Mouse (Mus musculus): ENCODE measurements around the gene Pabpc4. TPM values are rescaled to one million over a fixed set of nuclear protein-coding genes. Genes with fewer than 3 reads are reported as not detected.
"Not testable (repeated sequence)": the region's sequence is repeated elsewhere in the genome, so short reads cannot be mapped to it uniquely, and the experiment has no call there.

The Pabpc4 gene
- polyA plus RNA-seq, 1 experiment, result 175 TPM

- H3K27me3 ChIP-seq (ENCODE audit: control insufficient read depth, insufficient read depth, insufficient read length), result no peaks in the 10 kb centered on the region
- no peak overlapping the region for H3K4me3 ChIP-seq (ENCODE audit: insufficient read depth, poor library complexity, severe bottlenecking)
- no peaks in the 10 kb centered on the region for H3K79me2 ChIP-seq (ENCODE audit: control insufficient read depth, insufficient read depth)
- no peaks in the 10 kb centered on the region for H3K36me3 ChIP-seq (ENCODE audit: control insufficient read depth, insufficient read depth)
- no peak overlapping the region for H3ac ChIP-seq (ENCODE audit: control insufficient read depth, insufficient read length, low read depth)
- TF ChIP-seq CEBPB (IDR thresholded peaks at IDR 0.05; ENCODE audit: low read depth), result no peak
- no peak for TF ChIP-seq MYOD1 (IDR thresholded peaks at IDR 0.05; ENCODE audit: control insufficient read depth, insufficient read length, low read depth)
- no peak for TF ChIP-seq MYOG (IDR thresholded peaks at IDR 0.05; ENCODE audit: control insufficient read depth, extremely low read depth, insufficient read length)
- no peak for TF ChIP-seq CTCF (IDR thresholded peaks at IDR 0.05; ENCODE audit: control insufficient read depth, insufficient read depth, insufficient read length)
- TF ChIP-seq USF1 (IDR thresholded peaks at IDR 0.05; ENCODE audit: low read depth), result no peak
- H3K79me3 ChIP-seq (ENCODE audit: low read depth), result no peaks in the 10 kb centered on the region
Observed at GRCm38 (mm10) chr4:123328946-123329345, 66.8 kb downstream of the Pabpc4 start.

- Histone ChIP-seq H3K79me2 (ENCODE audit: control insufficient read depth, insufficient read depth) (no peaks in the 10 kb centered on the region), H3K79me3 (ENCODE audit: low read depth) (no peaks in the 10 kb centered on the region), H3ac (ENCODE audit: control insufficient read depth, insufficient read length, low read depth) (no peak overlapping the region), H3K27me3 (ENCODE audit: control insufficient read depth, insufficient read depth, insufficient read length) (no peaks in the 10 kb centered on the region), H3K4me3 (ENCODE audit: insufficient read depth, poor library complexity, severe bottlenecking) (no peak overlapping the region), H3K36me3 (ENCODE audit: control insufficient read depth, insufficient read depth) (no peaks in the 10 kb centered on the region)
- no peak for TF ChIP-seq USF1 (IDR thresholded peaks at IDR 0.05; ENCODE audit: low read depth)
- TF ChIP-seq MAX (IDR thresholded peaks at IDR 0.05), result no peak
- no peak for TF ChIP-seq MYOD1 (IDR thresholded peaks at IDR 0.05; ENCODE audit: control insufficient read depth, insufficient read length, low read depth)
- no peak for TF ChIP-seq MYOG (IDR thresholded peaks at IDR 0.05; ENCODE audit: control insufficient read depth, extremely low read depth, insufficient read length)
- no peak for TF ChIP-seq CTCF (IDR thresholded peaks at IDR 0.05; ENCODE audit: control insufficient read depth, insufficient read depth, insufficient read length)
- TF ChIP-seq CEBPB (IDR thresholded peaks at IDR 0.05; ENCODE audit: low read depth), result no peak
- no peak for TF ChIP-seq FOSL1 (IDR thresholded peaks at IDR 0.05; ENCODE audit: insufficient read depth, low read length, poor library complexity, severe bottlenecking)
Observed at GRCm38 (mm10) chr4:123331326-123331725, 69.2 kb downstream of the Pabpc4 start.

- H3K4me3 ChIP-seq (ENCODE audit: insufficient read depth, poor library complexity, severe bottlenecking); H3K79me2 ChIP-seq (ENCODE audit: control insufficient read depth, insufficient read depth); H3ac ChIP-seq (ENCODE audit: control insufficient read depth, insufficient read length, low read depth); H3K36me3 ChIP-seq (ENCODE audit: control insufficient read depth, insufficient read depth); H3K27me3 ChIP-seq (ENCODE audit: control insufficient read depth, insufficient read depth, insufficient read length); H3K79me3 ChIP-seq (ENCODE audit: low read depth): not testable (repeated sequence)
Observed at GRCm38 (mm10) chr4:123331961-123332360, 69.8 kb downstream of the Pabpc4 start.

GRCm38 (mm10) chr4:123333151-123333550 lies 71.0 kb downstream of the Pabpc4 start:
- Histone ChIP-seq H3ac (ENCODE audit: control insufficient read depth, insufficient read length, low read depth) (no peak overlapping the region), H3K79me3 (ENCODE audit: low read depth) (no peaks in the 10 kb centered on the region), H3K4me3 (ENCODE audit: insufficient read depth, poor library complexity, severe bottlenecking) (no peak overlapping the region), H3K27me3 (ENCODE audit: control insufficient read depth, insufficient read depth, insufficient read length) (no peaks in the 10 kb centered on the region), H3K36me3 (ENCODE audit: control insufficient read depth, insufficient read depth) (no peaks in the 10 kb centered on the region), H3K79me2 (ENCODE audit: control insufficient read depth, insufficient read depth) (no peaks in the 10 kb centered on the region)
- TF ChIP-seq MYOD1 (IDR thresholded peaks at IDR 0.05; ENCODE audit: control insufficient read depth, insufficient read length, low read depth) (no peak), USF1 (IDR thresholded peaks at IDR 0.05; ENCODE audit: low read depth) (no peak), MAX (IDR thresholded peaks at IDR 0.05) (no peak), FOSL1 (IDR thresholded peaks at IDR 0.05; ENCODE audit: insufficient read depth, low read length, poor library complexity, severe bottlenecking) (no peak), CEBPB (IDR thresholded peaks at IDR 0.05; ENCODE audit: low read depth) (no peak), CTCF (IDR thresholded peaks at IDR 0.05; ENCODE audit: control insufficient read depth, insufficient read depth, insufficient read length) (no peak), MYOG (IDR thresholded peaks at IDR 0.05; ENCODE audit: control insufficient read depth, extremely low read depth, insufficient read length) (no peak)

- H3K79me3 ChIP-seq (ENCODE audit: low read depth), result no peaks in the 10 kb centered on the region
- H3ac ChIP-seq (ENCODE audit: control insufficient read depth, insufficient read length, low read depth), result no peak overlapping the region
- H3K79me2 ChIP-seq (ENCODE audit: control insufficient read depth, insufficient read depth), result no peaks in the 10 kb centered on the region
- TF ChIP-seq CTCF (IDR thresholded peaks at IDR 0.05; ENCODE audit: control insufficient read depth, insufficient read depth, insufficient read length), result no peak
- TF ChIP-seq MAX (IDR thresholded peaks at IDR 0.05), result no peak
- TF ChIP-seq FOSL1 (IDR thresholded peaks at IDR 0.05; ENCODE audit: insufficient read depth, low read length, poor library complexity, severe bottlenecking), result no peak
- TF ChIP-seq MYOG (IDR thresholded peaks at IDR 0.05; ENCODE audit: control insufficient read depth, extremely low read depth, insufficient read length), result no peak
- no peak for TF ChIP-seq CEBPB (IDR thresholded peaks at IDR 0.05; ENCODE audit: low read depth)
- no peak for TF ChIP-seq MYOD1 (IDR thresholded peaks at IDR 0.05; ENCODE audit: control insufficient read depth, insufficient read length, low read depth)
- TF ChIP-seq USF1 (IDR thresholded peaks at IDR 0.05; ENCODE audit: low read depth), result no peak
- H3K27me3 ChIP-seq (ENCODE audit: control insufficient read depth, insufficient read depth, insufficient read length), result no peaks in the 10 kb centered on the region
- no peak overlapping the region for H3K4me3 ChIP-seq (ENCODE audit: insufficient read depth, poor library complexity, severe bottlenecking)
- H3K36me3 ChIP-seq (ENCODE audit: control insufficient read depth, insufficient read depth), result no peaks in the 10 kb centered on the region
Observed at GRCm38 (mm10) chr4:123334177-123334576, 72.0 kb downstream of the Pabpc4 start.

GRCm38 (mm10) chr4:123335244-123335643 lies 73.1 kb downstream of the Pabpc4 start:
- H3K79me2 ChIP-seq (ENCODE audit: control insufficient read depth, insufficient read depth); H3K27me3 ChIP-seq (ENCODE audit: control insufficient read depth, insufficient read depth, insufficient read length); H3K4me3 ChIP-seq (ENCODE audit: insufficient read depth, poor library complexity, severe bottlenecking); H3K79me3 ChIP-seq (ENCODE audit: low read depth); H3ac ChIP-seq (ENCODE audit: control insufficient read depth, insufficient read length, low read depth); H3K36me3 ChIP-seq (ENCODE audit: control insufficient read depth, insufficient read depth): not testable (repeated sequence)

All from C2C12 (cell line).